Mouse (Mus musculus) heart, embryonic 11.5 days (tissue): ENCODE data around the gene Lrrfip2. TPM values are rescaled to one million over a fixed set of nuclear protein-coding genes. Genes with fewer than 3 reads are reported as not detected.

ENCODE experiments used
- ATAC-seq: fragments of 200-750 bp; cut with Nextera tagmentation; replicated peaks from 2 replicates; pipeline ENCODE4 v1.8.0; 2017; ENCODE audit warnings: moderate library complexity; ENCODE audit not compliant: insufficient number of reproducible peaks, low FRiP score, low TSS enrichment
- H3K27ac ChIP-seq: fragments of 300-500 bp; sonication (generic); 2 replicates; pipeline ENCODE4 v1.5.1; 2014; ENCODE audit warnings: mild to moderate bottlenecking, low read depth, low read length
- H3K27me3 ChIP-seq: fragments of 300-500 bp; sonication (generic); 2 replicates; pipeline ENCODE4 v1.6.1; 2014; ENCODE audit warnings: mild to moderate bottlenecking, low read length, mixed read lengths; ENCODE audit not compliant: control insufficient read depth, insufficient read depth
- H3K36me3 ChIP-seq: fragments of 300-500 bp; sonication (generic); 2 replicates; pipeline ENCODE4 v1.6.1; 2014; ENCODE audit warnings: mild to moderate bottlenecking, low read length, moderate library complexity, mixed read lengths; ENCODE audit not compliant: control insufficient read depth, insufficient read depth
- H3K4me1 ChIP-seq: fragments of 300-500 bp; sonication (generic); 2 replicates; pipeline ENCODE4 v1.6.1; 2014; ENCODE audit warnings: low read length; ENCODE audit not compliant: control insufficient read depth, insufficient read depth
- H3K4me2 ChIP-seq: fragments of 300-500 bp; sonication (generic); 2 replicates; pipeline ENCODE4 v1.6.1; 2014; ENCODE audit warnings: mild to moderate bottlenecking, moderate library complexity
- H3K4me3 ChIP-seq: fragments of 300-500 bp; sonication (generic); 2 replicates; pipeline ENCODE4 v1.5.1; 2014; ENCODE audit warnings: low read depth, low read length
- H3K9ac ChIP-seq: fragments of 300-500 bp; sonication (generic); 2 replicates; pipeline ENCODE4 v1.6.1; 2014; ENCODE audit warnings: mild to moderate bottlenecking, low read depth, low read length, moderate library complexity
- H3K9me3 ChIP-seq: fragments of 300-500 bp; sonication (generic); replicated peaks from 2 replicates; pipeline ENCODE4 v1.6.1; 2016; ENCODE audit warnings: low read length; ENCODE audit not compliant: control insufficient read depth
- WGBS: fragments of 180-500 bp; shearing (Covaris S2); extraction: QIAGEN DNeasy Blood & Tissue Kit; methylation state at CpG from one replicate; pipeline ENCODE4 v1.1.7; 2014; ENCODE audit not compliant: insufficient replicate concordance; 5-methylcytosine and 5-hydroxymethylcytosine counted together
- polyA plus RNA-seq: library from polyadenylated mRNA; unstranded; fragments of >200 nt; fragmentation: Nextera tagmentation; extraction: Ambion mirVana; gene quantifications from 2 replicates; pipeline ENCODE4 v1.2.1, GENCODE M21; 2014

Lrrfip2 gene
- polyA plus RNA-seq, 1 experiment from 2014 or later, result 51.9 TPM

- 90% methylated on average over 7 of the region's 7 CpGs for WGBS
- Histone ChIP-seq H3K27ac (no peak overlapping the region), H3K4me1 (peaks cover 25% of the 10 kb centered on the region), H3K36me3 (no peaks in the 10 kb centered on the region), H3K27me3 (no peaks in the 10 kb centered on the region), H3K4me3 (no peak overlapping the region), H3K4me2 (no peak overlapping the region), H3K9me3 (no peaks in the 10 kb centered on the region), H3K9ac (no peak overlapping the region)
- ATAC-seq, result no peak
These were observed 91.8 kb downstream of the Lrrfip2 start for GRCm38 (mm10) chr9:111209158-111209699.

GRCm38 (mm10) chr9:111210412-111210811 is 93.0 kb downstream of the Lrrfip2 start:
- Histone ChIP-seq H3K4me3 (no peak overlapping the region), H3K4me1 (peaks cover 22% of the 10 kb centered on the region), H3K27me3 (no peaks in the 10 kb centered on the region), H3K9me3 (no peaks in the 10 kb centered on the region), H3K4me2 (no peak overlapping the region), H3K9ac (no peak overlapping the region), H3K27ac (no peak overlapping the region), H3K36me3 (no peaks in the 10 kb centered on the region)
- no peak for ATAC-seq
- WGBS, result 80% methylated on average over 4 of the region's 4 CpGs

GRCm38 (mm10) chr9:111211122-111212041 is 94.0 kb downstream of the Lrrfip2 start:
- Histone ChIP-seq H3K27ac (no peak overlapping the region), H3K9me3 (no peaks in the 10 kb centered on the region), H3K27me3 (no peaks in the 10 kb centered on the region), H3K4me3 (no peak overlapping the region), H3K36me3 (no peaks in the 10 kb centered on the region), H3K9ac (no peak overlapping the region), H3K4me1 (peaks cover 22% of the 10 kb centered on the region), H3K4me2 (no peak overlapping the region)
- WGBS, result 63% methylated on average over 10 of the region's 10 CpGs
- no peak for ATAC-seq

- Histone ChIP-seq H3K4me3 (no peak overlapping the region), H3K27ac (no peak overlapping the region), H3K4me1 (peaks cover 15% of the 10 kb centered on the region), H3K36me3 (no peaks in the 10 kb centered on the region), H3K9ac (no peak overlapping the region), H3K9me3 (no peaks in the 10 kb centered on the region), H3K27me3 (no peaks in the 10 kb centered on the region), H3K4me2 (no peak overlapping the region)
- no peak for ATAC-seq
- 28% methylated on average over 6 of the region's 6 CpGs for WGBS
These were observed 96.1 kb downstream of the Lrrfip2 start for GRCm38 (mm10) chr9:111213501-111213900.

GRCm38 (mm10) chr9:111216424-111216823 is 99.0 kb downstream of the Lrrfip2 start:
- no peaks in the 10 kb centered on the region for H3K27me3 ChIP-seq
- no peaks in the 10 kb centered on the region for H3K36me3 ChIP-seq
- no peak overlapping the region for H3K9ac ChIP-seq
- no peak overlapping the region for H3K4me2 ChIP-seq
- H3K4me1 ChIP-seq, result peaks cover 12% of the 10 kb centered on the region
- H3K9me3 ChIP-seq, result no peaks in the 10 kb centered on the region
- no peak overlapping the region for H3K27ac ChIP-seq
- H3K4me3 ChIP-seq, result no peak overlapping the region
- ATAC-seq, result no peak

- peaks cover 15% of the 10 kb centered on the region; the same call in 1 of the 2 replicates for H3K36me3 ChIP-seq
These were observed 103.2 kb downstream of the Lrrfip2 start for GRCm38 (mm10) chr9:111220551-111221080.

GRCm38 (mm10) chr9:111221580-111221979 is 104.2 kb downstream of the Lrrfip2 start:
- 73% methylated on average over 1 of the region's 1 CpGs for WGBS
- H3K36me3 ChIP-seq, result peaks cover 17% of the 10 kb centered on the region; the same call in 1 of the 2 replicates

More at GRCm38 (mm10) chr9:111220551-111221080, 103.2 kb downstream of the Lrrfip2 start:
- Histone ChIP-seq H3K9ac (no peak overlapping the region), H3K4me3 (no peak overlapping the region), H3K4me1 (peaks cover 7% of the 10 kb centered on the region; the same call in 1 of the 2 replicates), H3K27me3 (no peaks in the 10 kb centered on the region), H3K9me3 (no peaks in the 10 kb centered on the region), H3K27ac (no peak overlapping the region), H3K4me2 (no peak overlapping the region)
- 86% methylated on average over 5 of the region's 5 CpGs for WGBS
- no peak for ATAC-seq

GRCm38 (mm10) chr9:111223406-111223805 is 106.0 kb downstream of the Lrrfip2 start:
- 93% methylated on average over 5 of the region's 5 CpGs for WGBS
- Histone ChIP-seq H3K27me3 (no peaks in the 10 kb centered on the region), H3K36me3 (peaks cover 20% of the 10 kb centered on the region; the same call in 1 of the 2 replicates), H3K9ac (no peak overlapping the region), H3K4me3 (no peak overlapping the region), H3K4me2 (no peak overlapping the region), H3K4me1 (peaks cover 32% of the 10 kb centered on the region; the same call in 1 of the 2 replicates), H3K9me3 (no peaks in the 10 kb centered on the region), H3K27ac (no peak overlapping the region)
- no peak for ATAC-seq

More at GRCm38 (mm10) chr9:111221580-111221979, 104.2 kb downstream of the Lrrfip2 start:
- peaks cover 16% of the 10 kb centered on the region; the same call in 1 of the 2 replicates for H3K4me1 ChIP-seq
- ATAC-seq, result no peak
- H3K4me2 ChIP-seq, result no peak overlapping the region
- no peaks in the 10 kb centered on the region for H3K9me3 ChIP-seq
- no peak overlapping the region for H3K4me3 ChIP-seq
- no peak overlapping the region for H3K27ac ChIP-seq
- H3K9ac ChIP-seq, result no peak overlapping the region
- no peaks in the 10 kb centered on the region for H3K27me3 ChIP-seq
